Comparison of ENCODE assay signal across 1 mouse cellular context in the genomic region with DNA sequence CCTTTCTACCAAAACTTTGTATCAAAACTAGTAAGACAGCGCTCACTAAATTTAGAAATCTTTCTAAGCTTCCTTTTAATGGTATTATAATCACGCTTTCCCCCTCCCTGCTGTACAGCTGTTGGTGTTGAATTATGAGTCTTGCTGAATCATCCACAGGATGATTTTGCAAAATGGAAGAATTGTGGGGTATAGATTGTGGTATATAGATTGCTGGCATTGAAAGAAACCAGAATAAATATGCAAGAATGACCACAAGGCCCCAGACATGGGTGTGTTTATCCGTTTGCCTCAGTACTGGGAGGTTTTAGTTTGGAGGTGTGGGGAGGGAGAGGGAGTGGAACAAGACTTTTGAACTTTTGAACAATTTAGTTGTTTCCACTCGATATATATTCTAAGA.
TF ChIP-seq lines count a peak whose summit lies in the region.

No protein-coding gene starts in this region.

TF ChIP-seq in MEL, 35 proteins besides CTCF, POLR2A, EP300 and RAD21 (continued from another document):
- TF ChIP-seq ZMIZ1 (IDR thresholded peaks at IDR 0.05; ENCODE audit: low read depth, low read length) (peak; percentile 13; the same call in 1 of the 2 replicates), TCF12 (IDR thresholded peaks at IDR 0.05; ENCODE audit: low read depth, low read length) (peak; percentile 67), MAZ (IDR thresholded peaks at IDR 0.05; ENCODE audit: low read depth, low read length) (peak; percentile 81), KAT2A (conservative IDR thresholded peaks at IDR 0.05; ENCODE audit: low read depth, low read length) (peak; percentile 44), ZC3H11A (IDR thresholded peaks at IDR 0.05; ENCODE audit: low read depth, low read length) (0 out of 2 replicates have a peak, but pooled peaks have one; percentile 2), SMC3 (IDR thresholded peaks at IDR 0.05; ENCODE audit: low read depth, low read length) (no peak), MYC (IDR thresholded peaks at IDR 0.05; ENCODE audit: low read depth, low read length) (peak; percentile 83), POLR2AphosphoS5 (IDR thresholded peaks at IDR 0.05; ENCODE audit: borderline replicate concordance, low read depth, low read length) (no peak), ETS1 (IDR thresholded peaks at IDR 0.05; ENCODE audit: low read depth, low read length) (peak; percentile 100), TBP (IDR thresholded peaks at IDR 0.05; ENCODE audit: low read depth, low read length) (no peak), ZNF384 (IDR thresholded peaks at IDR 0.05; ENCODE audit: low read depth, low read length) (no peak), TAL1 (IDR thresholded peaks at IDR 0.05; ENCODE audit: low read length) (peak; percentile 51), ZKSCAN1 (IDR thresholded peaks at IDR 0.05; ENCODE audit: low read depth, low read length) (no peak), POLR2AphosphoS2 (IDR thresholded peaks at IDR 0.05; ENCODE audit: low read length) (peak; percentile 18; the same call in 1 of the 2 replicates), GABPA (IDR thresholded peaks at IDR 0.05; ENCODE audit: low read depth, low read length) (peak; percentile 93), SIN3A (IDR thresholded peaks at IDR 0.05; ENCODE audit: low read length) (peak; percentile 84), USF1 (IDR thresholded peaks at IDR 0.05; ENCODE audit: low read depth, low read length) (no peak), MAX (IDR thresholded peaks at IDR 0.05; ENCODE audit: low read length) (no peak; the same call in 1 of the 2 replicates), MXI1 (IDR thresholded peaks at IDR 0.05; ENCODE audit: low read depth, low read length) (peak; percentile 63), CHD1 (IDR thresholded peaks at IDR 0.05; ENCODE audit: low read depth, low read length) (no peak), NRF1 (IDR thresholded peaks at IDR 0.05; ENCODE audit: insufficient read depth, low read depth, low read length, poor library complexity, severe bottlenecking) (no peak), MEF2A (IDR thresholded peaks at IDR 0.05; ENCODE audit: extremely low read depth, insufficient replicate concordance, low read depth, low read length, poor library complexity, severe bottlenecking) (0 out of 2 replicates have a peak, but pooled peaks have one; percentile 29), BHLHE40 (IDR thresholded peaks at IDR 0.05; ENCODE audit: borderline replicate concordance, low read depth, low read length) (peak; percentile 79; the same call in 1 of the 2 replicates), E2F4 (IDR thresholded peaks at IDR 0.05; ENCODE audit: borderline replicate concordance, low read depth, low read length) (no peak), MAFK (IDR thresholded peaks at IDR 0.05; ENCODE audit: borderline replicate concordance, low read depth, low read length) (peak; percentile 92), JUND (IDR thresholded peaks at IDR 0.05; ENCODE audit: low read depth, low read length) (0 out of 2 replicates have a peak, but pooled peaks have one; percentile 49), MYB (IDR thresholded peaks at IDR 0.05; ENCODE audit: low read depth, low read length) (peak; percentile 72)
TF ChIP-seq in MEL: peak in this region for 23.
